Mouse (Mus musculus): Measurements from ENCODE around the gene Ankfy1.

The Ankfy1 gene

DNA sequence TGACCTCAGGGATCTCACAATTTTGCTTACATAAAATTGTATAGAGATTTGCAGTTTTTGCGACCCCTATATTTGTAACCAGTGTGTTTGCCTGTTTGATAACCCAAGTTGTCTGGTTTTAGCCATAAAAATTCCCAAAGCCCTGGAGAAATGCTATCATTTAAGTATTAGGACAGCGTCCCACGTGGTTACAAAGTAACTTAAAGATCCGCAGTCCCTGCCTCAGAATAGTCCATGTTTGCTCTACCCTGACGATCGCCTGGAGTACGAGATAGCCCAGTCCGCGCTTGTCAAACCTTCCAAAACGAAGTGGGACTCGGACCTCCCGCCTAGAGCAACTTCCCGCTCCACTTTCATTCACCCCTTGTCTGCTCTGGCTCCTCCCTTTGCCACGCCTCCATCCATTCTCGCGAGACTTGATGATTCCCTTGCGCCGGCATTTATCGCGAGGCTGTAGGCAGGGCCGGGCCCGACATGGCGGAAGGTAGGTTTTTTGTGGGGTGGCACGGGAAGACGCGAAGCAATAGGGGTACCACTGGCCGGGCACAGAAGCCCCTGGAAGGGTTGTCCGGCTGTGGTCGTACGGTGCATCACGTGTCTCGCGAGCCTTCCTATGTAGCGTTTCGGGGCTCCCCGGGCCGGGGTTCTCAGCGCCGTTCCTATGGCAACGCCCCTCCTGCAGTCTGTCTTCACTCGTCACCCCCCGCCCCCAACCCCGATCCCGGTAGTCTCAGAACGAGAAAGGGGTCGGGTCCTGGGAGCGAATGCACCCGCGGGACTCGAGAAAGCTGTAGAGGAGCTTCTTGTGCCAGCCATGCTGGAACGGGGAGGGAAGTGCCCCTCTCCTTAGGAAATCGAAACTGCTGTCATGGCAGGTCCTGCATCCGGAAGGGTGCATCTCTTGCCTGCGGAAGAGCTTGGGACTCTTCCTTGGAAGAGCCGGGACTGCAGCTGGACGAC, at the start of gene Ankfy1:
Ankfy1 (plus strand) TSS at position 456 of the 960 bp plus-strand sequence.
- DNase-seq (ENCODE audit: low read depth) = peak; percentile 96

DNA sequence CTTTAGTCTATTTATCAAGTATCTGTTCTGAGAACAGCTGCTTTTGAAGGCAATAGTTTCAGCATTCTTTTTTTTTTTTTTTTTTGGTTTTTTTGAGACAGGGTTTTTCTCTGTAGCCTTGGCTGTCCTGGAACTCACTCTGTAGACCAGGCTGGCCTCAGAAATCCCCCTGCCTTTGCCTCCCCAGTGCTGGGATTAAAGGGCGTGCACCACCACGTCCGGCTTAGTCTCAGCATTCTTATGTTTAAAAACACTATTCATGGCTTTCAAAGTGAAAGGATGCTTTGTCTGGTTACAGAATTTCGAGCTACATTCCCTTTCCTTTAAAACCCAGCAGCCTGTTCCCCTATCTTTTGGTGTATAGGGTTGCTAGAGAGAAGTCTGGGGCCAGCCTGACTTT, 47.1 kb upstream of the Ankfy1 start:
- DNase-seq (ENCODE audit: low read depth) = no peak

DNA sequence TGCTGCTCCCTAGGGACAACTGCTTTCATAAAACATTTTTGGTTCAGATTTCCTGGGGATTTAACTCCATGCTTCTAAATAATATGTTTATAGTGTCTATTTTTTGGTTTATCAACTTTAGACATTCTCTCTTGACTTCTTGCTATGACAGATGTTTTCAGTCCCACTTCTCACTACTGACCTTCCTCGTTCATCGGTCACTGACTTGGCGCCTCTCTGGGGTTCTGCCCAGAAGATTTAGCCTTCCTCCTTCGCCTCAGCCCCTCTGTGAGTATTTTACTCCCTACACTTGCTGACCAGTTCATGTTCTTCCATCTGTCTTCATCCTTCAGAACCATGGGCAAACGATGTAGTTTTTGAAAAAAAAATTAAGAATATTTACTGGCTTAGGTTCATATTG, 44.4 kb upstream of the Ankfy1 start:
- DNase-seq (ENCODE audit: low read depth) = no peak

DNA sequence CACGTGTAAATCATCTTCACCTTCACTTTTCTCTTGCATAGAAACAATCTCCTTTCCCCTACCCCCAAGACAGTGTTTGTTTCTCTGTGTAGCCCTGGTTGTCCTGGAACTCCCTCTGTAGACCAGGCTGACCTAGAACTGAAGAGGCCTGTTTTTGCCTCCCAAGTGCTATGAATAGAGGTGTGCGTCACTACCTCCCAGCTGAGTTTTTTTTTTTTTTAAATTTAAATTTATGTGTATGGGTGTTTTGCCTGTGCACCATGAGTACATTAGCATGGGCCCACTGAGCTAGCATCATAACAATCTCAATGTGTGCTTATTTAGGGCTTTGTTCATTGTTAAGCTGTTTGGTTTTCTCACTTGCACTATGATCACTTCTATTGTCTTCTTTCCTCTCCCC, 39.5 kb upstream of the Ankfy1 start:
- DNase-seq (ENCODE audit: low read depth) = no peak

DNA sequence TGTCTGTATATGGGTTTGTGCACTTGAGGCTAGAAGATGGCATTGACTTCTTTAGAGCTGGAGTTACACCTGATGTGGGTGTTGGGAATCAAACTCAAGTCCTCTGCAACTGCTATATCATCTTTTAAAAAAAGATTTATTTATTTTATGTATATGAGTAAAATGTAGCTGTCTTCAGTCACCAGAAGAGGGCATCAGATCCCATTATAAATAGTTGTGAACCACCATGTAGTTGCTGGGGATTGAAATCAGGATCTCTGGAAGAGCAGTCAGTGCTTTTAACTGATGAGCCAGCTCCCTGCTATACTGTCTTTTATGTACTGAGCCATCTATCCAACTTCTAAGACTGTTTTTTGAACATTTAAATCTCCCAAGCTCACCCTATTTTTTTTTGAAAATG, 29.9 kb upstream of the Ankfy1 start:
- peak; percentile 70 for DNase-seq (ENCODE audit: low read depth)

DNA sequence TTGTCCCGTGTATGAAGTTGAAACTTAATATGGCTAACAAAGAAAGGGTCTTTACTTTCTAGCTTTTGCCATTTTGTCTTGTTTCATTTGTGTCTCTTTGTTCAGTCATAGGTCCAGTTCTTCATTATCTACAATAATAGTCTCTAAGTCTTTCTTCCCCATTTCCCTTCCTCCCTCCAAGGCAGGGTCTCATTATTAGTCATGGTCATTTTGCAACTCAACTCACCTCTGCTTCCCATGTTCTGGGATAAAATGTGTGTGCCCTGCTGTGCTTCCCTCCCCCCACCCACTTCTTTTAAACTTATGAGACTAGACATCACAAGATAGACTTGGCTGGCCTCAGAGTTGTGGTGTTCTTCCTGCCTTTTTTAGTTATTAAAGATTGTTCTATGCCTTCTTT, 29.4 kb upstream of the Ankfy1 start:
- peak; percentile 53 for DNase-seq (ENCODE audit: low read depth)

DNA sequence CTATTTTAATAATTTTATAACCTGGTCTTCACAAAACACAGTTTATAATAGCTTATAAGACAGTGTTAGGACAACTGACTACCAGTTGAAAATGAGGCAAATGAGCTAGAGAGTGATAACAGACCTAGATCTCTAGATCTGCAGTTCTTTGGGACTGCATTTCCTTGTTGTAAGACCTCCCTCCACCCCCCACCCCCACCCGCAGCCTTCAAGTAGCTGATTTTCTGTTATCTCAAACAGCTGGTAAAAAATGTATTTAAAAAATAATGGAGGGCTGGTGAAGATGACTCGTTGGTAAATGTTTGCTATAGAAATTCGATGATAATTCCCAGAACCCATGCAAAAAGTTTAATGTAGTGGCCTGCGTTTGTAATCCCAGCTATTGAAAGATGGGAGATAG, 25.2 kb upstream of the Ankfy1 start:
- DNase-seq (ENCODE audit: low read depth) = no peak

DNA sequence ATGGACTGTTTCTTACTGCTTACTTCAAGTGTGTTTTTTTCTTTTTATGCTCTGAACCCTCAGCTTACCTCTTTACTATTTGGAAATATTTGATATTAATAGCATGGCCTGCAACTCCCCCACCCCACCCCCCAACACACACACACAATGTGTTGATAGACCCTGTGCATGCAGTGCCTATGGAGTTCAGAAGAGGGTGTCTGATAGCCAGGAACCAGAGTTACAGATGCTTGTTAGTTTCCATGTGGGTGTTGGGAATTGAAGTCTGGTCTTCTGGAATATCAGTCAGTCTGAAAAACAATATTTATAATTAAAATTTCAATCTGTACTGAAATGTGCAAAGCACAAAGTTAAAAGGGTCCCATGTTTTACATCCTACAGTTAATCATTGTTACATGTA, 19.2 kb upstream of the Ankfy1 start:
- DNase-seq (ENCODE audit: low read depth) = no peak

DNA sequence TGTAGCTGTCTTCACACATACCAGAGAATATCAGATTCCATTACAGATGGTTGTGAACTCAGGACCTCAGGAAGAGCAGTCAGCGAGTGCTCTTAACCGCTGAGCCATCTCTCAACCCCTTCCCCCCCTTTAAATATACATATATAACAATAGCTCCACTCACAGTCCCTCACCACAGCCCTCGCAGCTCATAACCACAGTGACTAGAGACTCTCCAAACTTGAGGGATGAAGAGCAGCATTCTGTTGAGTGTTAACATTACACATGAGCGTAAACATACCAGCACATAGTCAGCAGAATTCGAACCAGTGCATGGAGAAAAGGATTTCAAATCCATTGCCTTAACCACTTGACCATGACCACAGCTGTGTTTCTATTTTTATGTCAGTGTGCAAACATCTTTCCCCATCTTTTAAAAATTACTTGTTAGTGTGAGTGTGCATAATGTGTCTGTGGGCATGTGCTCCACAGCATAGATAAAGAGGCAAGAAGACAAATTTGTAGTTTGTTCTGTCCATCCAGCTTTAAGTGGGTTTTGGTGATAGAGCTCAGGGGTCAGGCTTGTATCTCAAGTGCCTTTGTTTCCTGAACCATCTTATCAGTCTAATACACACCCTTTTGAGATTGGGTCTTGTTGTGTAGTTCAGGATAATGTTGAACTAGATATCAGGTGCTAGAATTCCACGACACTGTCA, 18.4 kb upstream of the Ankfy1 start:
- peak; percentile 77 for DNase-seq (ENCODE audit: low read depth)

DNA sequence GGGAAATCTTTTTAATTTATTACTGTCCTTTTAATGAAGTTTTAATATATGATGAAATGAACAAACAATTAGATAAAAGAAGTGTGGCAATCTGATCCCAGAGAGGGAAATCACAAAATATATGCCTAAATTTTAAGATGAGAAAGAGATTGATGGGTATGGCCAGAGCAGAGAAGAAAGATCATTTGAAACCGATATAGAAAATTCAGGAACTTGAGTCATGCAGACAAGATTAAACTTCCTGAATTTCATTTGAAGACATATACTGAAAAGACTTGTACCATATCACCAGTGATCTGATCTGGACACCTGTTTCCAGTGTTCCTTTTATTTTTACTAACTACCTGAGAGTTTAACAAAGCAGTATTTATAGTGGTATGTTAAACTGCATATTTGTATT, 17.4 kb upstream of the Ankfy1 start:
- peak; percentile 39 for DNase-seq (ENCODE audit: low read depth)

DNA sequence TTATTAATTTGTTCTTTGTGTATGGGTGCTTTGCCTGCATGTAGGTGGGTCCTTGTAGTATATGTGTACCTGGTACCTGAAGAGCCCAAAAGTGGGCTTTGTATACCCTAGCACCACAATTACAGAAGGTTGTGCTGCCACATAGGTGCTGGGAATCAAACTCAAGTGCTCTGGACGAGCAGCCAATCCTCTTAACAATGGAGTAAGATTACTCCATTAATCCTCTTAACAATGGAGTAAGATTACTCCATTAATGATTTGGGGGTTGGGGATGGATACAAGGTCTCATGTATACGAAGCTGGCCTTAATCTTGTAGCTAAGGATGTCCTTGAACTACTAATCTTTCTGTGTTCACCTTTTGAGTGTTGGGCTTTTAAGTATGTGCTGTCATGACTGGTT, 14.5 kb upstream of the Ankfy1 start:
- no peak for DNase-seq (ENCODE audit: low read depth)

DNA sequence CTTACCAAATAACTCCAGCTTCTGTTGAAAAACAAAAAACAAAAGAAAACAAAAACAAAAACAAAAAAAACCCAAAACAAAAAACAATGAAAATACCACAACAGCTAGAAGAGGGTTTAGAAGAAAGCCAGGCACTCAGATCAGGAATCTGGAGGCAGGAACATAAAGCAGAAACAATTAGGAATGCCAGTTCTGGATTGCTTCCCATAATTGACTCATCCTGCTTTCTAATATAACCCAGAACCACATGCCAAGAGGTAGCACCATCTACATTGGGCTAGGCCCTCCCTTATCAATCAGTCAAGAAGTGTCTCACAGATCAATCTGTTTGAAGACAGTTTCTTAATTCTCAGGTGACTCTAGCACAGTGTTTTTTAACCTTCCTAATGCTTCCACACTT, 9.1 kb upstream of the Ankfy1 start:
- no peak for DNase-seq (ENCODE audit: low read depth)

DNA sequence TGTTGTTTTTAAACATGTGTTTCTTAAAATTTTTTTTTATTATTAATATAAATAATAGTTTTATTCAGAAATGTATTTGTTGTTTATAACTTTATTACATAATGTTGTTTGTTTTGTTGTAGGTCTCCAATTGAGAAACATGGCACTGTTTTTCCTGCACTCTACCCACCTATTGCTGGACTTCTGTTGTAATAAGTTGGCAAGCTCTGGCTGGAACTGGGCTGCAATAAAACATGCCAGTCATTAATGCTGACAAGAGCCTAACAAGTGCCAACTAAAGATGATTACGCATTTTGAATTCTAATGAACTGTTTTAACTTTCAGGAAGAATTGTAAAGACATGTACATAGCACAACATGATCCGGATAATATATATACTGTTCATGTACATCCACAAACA, 6.4 kb upstream of the Ankfy1 start:
- no peak for DNase-seq (ENCODE audit: low read depth)

DNA sequence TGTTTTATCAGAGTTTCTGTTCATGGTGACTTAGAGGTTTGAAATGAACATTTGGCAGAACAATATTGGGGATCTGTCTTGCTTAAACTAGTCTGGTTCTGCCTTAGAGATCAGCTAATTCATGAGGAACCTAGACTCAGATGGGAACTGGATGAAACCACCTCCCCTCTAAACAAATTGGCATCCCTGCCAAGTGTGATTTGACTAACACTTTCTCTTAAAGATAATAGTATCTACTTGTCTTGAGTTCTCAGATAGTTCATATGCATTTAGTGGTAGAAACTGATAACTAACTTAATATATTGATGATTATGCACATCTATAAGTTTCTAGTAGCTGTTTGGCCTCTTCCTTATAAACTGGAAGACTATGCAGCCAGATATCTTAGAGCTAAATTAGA, 3.1 kb upstream of the Ankfy1 start:
- no peak for DNase-seq (ENCODE audit: low read depth)

DNA sequence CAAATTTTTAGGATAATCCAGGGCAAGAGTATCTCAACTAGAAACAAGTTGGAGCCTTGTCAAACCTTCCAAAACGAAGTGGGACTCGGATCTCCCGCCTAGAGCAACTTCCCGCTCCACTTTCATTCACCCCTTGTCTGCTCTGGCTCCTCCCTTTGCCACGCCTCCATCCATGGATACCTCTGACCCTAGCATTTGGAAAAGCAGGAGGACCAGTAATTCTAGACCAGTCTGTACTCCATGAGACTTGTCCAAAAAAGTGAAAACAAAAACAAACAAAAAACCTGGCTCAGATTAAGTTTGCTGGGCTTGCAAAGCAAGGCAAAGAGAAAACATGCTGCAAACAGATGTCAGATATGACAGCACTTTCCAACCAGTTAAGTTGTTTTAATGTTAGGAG, 1.6 kb upstream of the Ankfy1 start:
- no peak for DNase-seq (ENCODE audit: low read depth)

DNA sequence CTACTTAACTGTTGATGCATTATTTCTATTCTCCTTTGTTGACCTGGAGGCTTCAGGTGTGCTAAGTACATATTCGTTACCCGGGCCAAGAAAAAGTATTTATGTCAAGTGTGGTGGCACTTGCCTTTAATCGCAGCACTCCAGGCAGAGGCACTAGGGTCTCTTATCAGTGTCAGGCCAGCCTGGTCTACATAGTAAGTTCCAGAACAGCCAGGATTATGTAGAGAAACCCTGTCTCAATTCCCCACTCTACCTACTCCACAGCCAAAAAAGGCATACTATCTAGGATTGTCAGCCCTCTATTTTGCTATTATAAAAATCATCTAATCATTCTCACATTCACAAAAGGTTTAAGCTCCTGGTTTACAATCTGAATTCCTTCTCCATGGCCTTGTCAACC, 691 bp upstream of the Ankfy1 start:
- peak; percentile 31 for DNase-seq (ENCODE audit: low read depth)

DNA sequence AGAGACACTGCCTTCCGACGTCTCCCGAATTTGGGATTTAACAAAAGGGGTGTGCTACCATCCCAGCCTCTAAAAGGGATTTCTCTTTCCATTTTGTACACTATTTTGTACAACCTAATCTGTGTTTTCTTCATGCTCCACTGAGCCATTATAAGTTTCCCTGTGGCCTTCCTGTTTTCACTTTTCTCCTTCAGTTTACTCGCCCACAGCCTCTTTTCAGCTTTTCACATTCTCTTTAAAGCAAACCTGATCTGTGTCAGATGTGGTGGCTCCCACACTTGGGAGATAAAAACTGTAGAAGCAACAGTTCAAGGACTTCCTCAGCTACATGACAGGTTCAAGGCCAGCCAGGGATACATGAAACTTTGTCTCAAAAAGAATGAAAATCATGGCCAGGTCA, 2.5 kb downstream of the Ankfy1 start:
- DNase-seq (ENCODE audit: low read depth) = no peak

DNA sequence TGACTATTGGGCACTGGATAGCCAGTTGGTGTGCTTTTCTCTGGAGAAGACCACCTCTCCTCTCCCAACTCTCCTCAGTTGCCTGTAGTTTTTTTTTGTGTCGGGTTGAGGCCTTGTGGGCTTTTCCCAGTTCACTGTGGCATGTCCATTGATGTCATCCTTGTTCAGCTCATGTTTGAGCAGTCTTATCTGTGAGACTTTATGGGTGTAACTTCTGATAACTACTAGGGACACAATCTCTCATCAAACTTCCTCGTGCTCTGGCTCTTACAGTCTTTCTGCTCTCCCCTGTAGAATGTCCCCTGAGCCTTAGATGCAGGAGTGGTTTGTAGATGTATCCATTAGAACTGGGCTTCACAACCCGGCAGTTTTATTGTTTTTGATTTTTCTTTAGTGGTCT, 5.2 kb downstream of the Ankfy1 start:
- no peak for DNase-seq (ENCODE audit: low read depth)

DNA sequence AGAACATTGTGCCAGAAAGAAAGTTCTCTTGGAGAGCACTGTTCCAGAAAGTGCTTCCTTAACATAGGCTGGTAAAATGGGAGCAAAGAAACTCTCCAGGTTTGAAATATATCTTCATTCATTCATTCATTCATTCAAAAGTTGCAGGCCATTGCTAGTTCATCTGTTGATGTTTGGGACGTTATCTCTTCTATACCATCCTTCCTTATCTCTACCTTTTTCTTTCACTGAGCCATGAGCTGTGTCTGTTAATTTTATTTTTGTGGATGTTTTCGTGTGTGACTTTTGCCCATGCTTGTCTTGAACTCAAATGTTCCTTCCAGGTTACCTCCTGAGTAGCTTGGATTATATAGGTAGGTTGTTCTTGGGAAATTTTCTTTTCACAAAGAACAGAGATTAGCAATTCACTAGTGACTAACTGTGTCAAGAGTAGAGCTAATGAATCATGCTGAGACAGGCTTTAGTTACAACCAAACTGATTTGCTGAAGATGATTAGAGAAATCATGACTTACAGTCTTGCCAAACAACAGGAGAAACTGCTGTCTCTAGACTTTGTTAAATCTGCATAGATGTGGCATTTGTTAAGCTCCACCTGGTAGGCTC, 6.7 kb downstream of the Ankfy1 start:
- peak; percentile 29 for DNase-seq (ENCODE audit: low read depth)

DNA sequence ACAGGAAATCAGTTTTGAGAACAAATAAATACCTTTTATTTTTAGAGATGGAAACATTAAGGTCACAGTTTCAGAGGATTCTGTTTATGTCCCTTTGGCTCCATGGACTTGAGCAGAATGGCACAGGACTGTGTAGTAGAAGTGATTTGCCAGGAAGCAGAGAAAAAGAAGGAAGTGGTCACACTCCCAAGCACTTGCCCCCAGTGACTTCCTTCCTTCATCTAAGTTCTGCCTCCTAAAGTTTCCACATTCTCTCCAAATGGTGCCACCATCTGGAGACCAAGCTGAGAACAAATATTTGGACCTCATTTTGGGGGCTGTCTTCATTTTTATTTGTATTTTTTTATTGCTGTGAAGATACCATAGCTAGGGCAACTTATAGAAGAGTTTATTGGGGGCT, 7.5 kb downstream of the Ankfy1 start:
- DNase-seq (ENCODE audit: low read depth) = peak; percentile 39

DNA sequence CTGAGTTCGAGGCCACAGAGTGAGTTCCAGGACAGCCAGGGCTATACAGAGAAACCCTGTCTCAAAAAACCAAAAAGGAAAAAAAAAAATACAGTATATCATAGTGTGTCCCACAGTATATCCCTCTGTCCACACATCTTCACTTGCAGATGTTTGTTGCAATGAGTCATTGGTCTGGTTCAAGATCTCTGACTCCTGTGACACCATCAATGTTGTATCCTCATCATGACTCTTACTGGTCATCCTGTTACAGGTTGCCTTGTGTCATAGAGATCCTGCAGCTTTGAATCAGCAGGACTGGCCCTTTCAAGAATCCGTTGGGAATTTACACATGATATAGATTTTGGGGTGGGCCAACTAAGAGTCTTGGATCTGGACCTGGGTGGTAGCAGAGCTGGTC, 15.3 kb downstream of the Ankfy1 start:
- DNase-seq (ENCODE audit: low read depth) = peak; percentile 65

DNA sequence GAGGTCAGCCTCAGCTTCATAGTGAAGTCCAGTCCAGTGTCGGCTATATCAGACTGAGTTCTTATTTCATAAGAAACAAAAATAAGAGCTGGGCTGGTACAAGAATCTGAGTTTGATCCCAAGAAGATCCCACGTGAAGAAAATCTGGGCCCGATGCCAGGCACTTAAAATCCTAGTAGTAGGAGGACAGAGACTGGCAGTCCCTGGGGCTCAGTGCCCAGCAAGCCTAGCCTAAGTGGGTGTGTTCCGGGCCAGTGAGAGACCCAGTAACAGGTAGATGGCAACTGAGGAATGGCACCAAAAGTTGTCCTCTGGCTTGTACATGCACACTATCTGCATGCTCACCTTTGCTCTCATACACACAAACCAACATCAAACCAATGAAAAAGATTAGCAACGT, 22.9 kb downstream of the Ankfy1 start:
- DNase-seq (ENCODE audit: low read depth) = no peak

DNA sequence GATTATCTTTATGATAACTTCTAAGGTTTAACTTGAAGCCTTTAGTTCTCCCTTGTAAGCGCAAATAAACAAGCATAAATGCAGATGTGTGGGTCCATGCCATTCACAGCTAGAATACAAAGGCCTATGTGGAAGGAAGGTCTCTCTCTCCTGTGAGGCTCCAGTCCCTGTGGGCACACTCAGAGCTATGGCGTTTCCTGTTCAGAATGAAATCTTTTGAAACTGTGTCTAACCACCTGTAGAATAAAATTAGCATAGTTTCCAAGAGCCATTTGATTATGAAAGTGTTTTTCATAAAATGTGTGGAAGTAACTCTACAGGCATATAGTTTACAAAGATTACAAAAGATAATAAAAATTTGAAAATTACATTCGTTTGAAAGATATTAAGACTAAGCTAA, 28.4 kb downstream of the Ankfy1 start:
- DNase-seq (ENCODE audit: low read depth) = peak; percentile 32

Data from 416B (cell line).